Mouse (Mus musculus) lung, adult 2 months (tissue): ENCODE data around the gene Ptar1.

Source experiments
- CTCF ChIP-seq: fragments of 200-500 bp; IDR thresholded peaks from 2 replicates; pipeline ENCODE4 v1.5.1; 2011; ENCODE audit warnings: mild to moderate bottlenecking, low read length, control low read depth; ENCODE audit not compliant: insufficient read depth
- POLR2A ChIP-seq: fragments of 200-500 bp; IDR thresholded peaks from 2 replicates; pipeline ENCODE4 v1.6.1; 2011; ENCODE audit warnings: low read depth, mild to moderate bottlenecking, control low read depth, low read length, borderline replicate concordance; ENCODE audit errors: extremely low read depth

DNA sequence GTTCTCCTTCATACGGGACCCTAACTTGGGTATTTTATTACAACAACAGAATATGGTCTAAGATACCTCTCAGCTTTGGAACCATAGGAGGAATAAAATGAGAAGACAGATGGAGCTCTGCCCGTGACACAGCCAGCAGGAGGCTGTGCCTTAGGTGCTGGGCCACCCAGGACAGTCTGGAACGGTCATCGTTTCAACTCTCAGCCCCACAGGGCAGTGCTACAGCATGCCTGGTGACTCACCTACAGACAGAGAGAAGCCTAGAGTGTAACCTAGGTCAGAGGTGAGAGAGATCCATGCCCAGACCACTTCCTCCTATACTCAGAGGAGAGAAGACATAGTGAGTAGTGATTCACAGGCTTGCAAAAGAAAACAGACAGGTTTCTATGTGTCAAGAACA, 92.9 kb downstream of the Ptar1 start:
- TF ChIP-seq POLR2A, result no peak
- TF ChIP-seq CTCF, result no peak
